Mouse (Mus musculus) 3134 (cell line): ENCODE measurements around the gene Tk1.
"Not testable (repeated sequence)": the region's sequence is repeated elsewhere in the genome, so short reads cannot be mapped to it uniquely, and the experiment has no call there.

Source experiments
- DNase-seq: peaks from one replicate; pipeline ENCODE4 v3.0.0-alpha.2; 2011; ENCODE audit warnings: low spot score; ENCODE audit not compliant: insufficient read length; ENCODE audit errors: extremely low read depth

The Tk1 gene

DNA sequence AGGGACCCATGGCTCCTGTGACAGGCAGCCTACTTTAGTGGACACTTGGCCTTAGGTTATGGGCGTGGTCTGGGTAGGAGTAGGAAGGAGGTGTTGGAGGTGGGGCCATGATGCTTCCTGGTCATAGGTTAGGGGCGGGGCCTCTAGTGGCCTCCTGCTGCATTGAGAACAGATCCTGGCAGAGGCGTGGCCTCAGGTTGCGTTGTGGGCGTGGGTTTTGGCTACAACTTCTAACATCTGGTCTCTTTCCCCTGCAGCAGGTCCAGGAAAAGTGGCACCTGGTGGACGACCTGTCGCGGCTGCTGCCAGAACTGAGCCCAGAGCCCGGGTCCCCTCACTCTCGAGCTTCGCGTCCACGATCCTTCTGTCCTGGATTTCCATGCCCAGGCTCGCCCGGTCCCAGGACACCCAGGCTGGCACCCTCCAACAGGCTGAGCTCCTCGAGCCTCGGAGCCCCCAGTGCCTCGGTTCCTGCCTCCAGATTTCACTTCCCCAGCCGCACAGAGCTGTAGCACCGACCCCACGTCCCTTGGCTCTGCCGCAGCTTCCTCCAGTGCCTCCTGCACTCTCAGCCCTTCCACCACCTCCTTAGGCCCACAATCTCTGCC lies 33.5 kb downstream of the Tk1 start:
- peak; percentile 80 for DNase-seq

- DNase-seq: no peak
Observed at GRCm38 (mm10) chr11:117791441-117791761, 34.5 kb downstream of the Tk1 start.

GRCm38 (mm10) chr11:117790703-117791440 lies 35.0 kb downstream of the Tk1 start:
- DNase-seq: peak; percentile 65

DNA sequence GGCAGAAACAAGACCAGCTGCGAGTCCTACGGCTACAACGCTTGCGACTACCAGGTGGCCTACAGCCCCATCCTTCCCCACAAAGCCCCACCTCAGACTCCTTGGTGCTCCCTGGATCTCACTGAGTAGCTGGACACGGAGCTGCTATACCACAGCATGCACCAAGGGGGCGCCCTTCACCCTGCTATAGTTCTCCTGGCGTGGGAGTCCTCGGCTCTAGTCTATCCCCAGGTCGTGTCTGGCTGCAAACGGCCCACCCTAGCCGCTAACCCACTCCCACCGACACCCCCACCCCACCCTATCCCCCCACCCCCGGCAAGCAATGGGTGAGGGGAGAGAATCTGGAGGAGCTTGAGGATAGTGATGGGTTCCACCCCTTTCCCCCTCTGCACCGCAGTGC lies 35.6 kb downstream of the Tk1 start:
- DNase-seq: no peak

- DNase-seq: not testable (repeated sequence)
Observed at GRCm38 (mm10) chr11:117788481-117788880, 37.4 kb downstream of the Tk1 start.

DNA sequence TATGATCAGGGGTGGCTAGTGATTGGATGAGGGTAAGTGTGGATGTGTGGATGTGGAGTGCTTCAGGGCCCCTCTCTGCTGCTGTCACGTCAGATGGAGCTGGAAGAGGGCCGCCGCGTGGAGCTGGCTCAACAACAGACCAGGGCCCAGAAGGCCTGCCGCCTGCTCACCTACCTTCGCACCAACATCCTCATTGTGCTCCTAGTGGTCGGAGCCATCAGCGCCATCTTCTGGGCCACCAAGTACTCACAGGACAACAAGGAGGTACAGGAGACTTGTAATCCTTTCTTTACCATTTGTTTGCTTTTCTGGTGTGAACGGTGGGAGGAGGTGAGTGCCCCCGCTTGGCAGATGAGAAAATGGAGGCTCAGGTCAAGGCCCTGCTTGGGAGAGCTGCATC lies 39.6 kb downstream of the Tk1 start:
- DNase-seq: peak; percentile 62

- DNase-seq: no peak
Observed at GRCm38 (mm10) chr11:117783683-117784309, 42.1 kb downstream of the Tk1 start.

- no peak for DNase-seq
Observed at GRCm38 (mm10) chr11:117783089-117783488, 42.8 kb downstream of the Tk1 start.

DNA sequence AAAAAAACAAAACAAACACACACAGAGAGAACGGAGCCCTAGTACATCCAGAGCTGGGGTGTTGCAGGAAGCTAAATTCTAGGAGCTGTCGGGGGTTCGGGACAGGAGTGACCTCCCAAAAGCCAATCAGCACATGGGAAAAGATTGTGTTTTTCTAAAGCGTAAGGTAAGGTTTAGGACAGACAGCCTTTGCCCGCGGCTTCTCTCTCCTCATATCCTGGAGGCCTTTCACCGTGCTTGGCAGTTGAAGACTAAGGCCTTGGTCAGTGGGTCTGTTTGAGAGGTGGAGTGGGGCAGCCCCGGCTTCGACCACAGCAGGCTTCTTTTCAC lies 43.2 kb downstream of the Tk1 start:
- no peak for DNase-seq

- DNase-seq: no peak
Observed at GRCm38 (mm10) chr11:117781993-117782704, 43.7 kb downstream of the Tk1 start, which contains the start of the genes Tmc8 and Tmc6. Tmc8 (plus strand) TSS chr11:117782076. Tmc6 (minus strand) TSS chr11:117782198.

DNA sequence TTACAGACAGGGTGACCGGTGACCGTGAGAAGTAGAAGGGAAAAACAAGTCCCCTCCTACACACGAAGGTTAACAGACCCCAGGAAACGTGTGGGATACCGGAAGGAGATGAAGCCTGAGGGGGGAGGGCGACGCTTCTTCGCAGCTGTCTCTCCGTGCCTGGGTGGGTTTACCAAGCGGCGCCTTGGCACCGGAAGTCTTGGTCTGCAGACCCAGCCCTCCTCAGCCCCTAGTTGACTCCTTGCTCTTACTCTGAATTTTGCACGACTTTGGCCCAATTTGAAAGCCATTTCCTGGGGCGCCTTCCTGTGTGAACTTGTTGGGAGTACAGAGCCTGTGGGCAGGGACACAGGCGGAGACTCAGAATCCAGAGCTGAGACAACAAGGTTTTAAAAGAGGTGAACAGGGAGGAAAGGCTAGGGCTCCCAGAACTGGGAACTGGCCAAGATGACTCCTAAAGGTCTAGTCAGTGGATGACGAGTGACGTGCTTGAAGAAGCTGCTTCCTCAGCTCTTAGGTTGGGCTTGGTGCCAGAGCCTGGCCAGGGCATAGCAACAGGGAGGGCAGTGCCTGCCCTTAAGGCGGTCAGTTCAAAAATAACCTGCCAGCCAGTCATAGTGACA lies 44.6 kb downstream of the Tk1 start:
- peak; percentile 65 for DNase-seq

GRCm38 (mm10) chr11:117780582-117781111 lies 45.2 kb downstream of the Tk1 start:
- DNase-seq: peak; percentile 91

DNA sequence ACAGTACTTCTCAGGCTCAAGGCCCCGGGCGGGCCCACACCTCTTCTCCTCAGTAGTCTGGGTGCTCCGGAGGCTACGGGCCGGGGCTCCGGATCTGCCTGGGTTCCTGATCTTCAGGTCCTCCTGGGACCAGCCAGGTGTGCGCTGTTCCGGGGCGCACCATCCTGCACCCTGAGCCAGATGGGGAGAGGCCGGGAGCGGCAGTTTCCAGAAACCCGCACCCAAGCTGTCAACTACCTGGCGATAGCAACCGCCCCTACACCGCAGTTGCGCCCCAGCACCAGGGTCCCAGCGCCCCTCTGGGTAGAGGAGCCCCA lies 45.7 kb downstream of the Tk1 start:
- DNase-seq: no peak

GRCm38 (mm10) chr11:117779434-117780198 lies 46.3 kb downstream of the Tk1 start:
- peak; percentile 81 for DNase-seq

DNA sequence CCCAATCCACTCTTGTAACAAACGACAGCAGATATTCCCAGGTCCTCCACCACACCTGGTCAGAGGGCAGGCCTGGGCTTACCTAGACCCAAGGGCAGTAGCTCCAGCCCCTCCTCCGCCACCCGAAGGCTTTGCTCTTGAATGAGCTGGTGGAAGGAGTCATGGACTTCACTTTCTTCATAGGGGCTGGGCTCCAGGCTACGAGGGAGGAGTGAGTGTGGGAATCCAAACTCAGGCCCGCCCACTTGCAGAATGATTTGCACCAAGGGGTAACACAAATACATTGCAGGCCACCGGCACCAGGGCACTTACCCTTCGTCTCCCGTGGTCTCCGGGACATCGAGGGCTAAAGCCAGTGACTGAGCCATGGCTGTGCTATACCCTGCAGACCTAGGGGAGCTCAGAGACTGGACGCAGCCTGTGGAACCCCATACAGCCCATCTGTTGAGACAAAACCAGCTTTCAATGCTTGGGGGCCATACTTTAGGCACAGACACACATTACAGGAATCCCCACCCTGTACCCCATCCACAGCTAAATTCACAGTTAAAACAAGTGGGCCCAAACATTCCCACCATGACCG lies 47.0 kb downstream of the Tk1 start:
- peak; percentile 58 for DNase-seq

DNA sequence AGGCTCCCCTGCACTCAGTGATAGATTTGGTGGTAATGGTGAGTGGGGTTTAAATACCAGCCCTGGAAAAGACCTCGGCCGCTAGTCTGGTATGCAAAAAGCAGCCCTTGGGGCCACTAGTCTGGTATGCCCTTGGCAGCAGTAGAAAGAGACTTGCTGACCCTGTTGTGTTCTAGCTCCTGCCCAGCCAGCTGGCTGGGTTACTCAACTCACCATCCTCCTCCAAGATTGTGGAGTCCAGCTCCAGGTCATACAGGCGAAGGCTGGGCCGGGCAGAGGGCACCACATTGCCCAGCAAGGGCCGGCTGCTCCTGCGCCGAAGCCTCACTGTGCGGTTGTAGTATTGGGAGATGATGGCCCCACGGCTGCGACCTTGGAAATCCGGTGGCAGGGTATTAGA lies 47.9 kb downstream of the Tk1 start:
- DNase-seq: no peak

DNA sequence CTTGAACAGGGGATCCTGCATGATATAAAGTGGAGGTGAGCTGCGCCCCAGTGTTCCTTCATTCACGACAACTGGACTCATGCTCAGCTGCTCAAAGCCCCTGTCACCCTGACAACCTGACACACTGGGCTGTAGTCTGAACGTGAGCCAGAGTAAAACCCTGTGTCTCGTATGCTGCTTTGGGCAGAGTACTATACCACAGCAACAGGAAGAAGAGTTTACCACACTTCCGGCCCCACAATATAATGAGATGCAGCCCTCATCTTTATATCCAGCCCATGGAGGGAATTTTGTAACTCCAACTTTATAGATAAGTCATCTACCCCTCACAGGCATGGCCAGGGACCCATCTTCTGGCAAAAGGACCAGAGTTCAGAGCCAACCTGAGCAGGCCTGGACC lies 48.8 kb downstream of the Tk1 start:
- DNase-seq: no peak

- no peak for DNase-seq
Observed at GRCm38 (mm10) chr11:117776085-117776792, 49.7 kb downstream of the Tk1 start.

- DNase-seq: no peak
Observed at GRCm38 (mm10) chr11:117775540-117775939, 50.4 kb downstream of the Tk1 start.
